Mouse (Mus musculus) urinary bladder, postnatal 14 days (tissue): ENCODE measurements around the gene Ubl3.

Source experiments
- DNase-seq: peaks from one replicate; pipeline ENCODE4 v3.0.0; 2021; ENCODE audit warnings: low spot score

Gene Ubl3

GRCm38 (mm10) chr5:148468626-148469441, 83.8 kb downstream of the Ubl3 start:
- DNase-seq, result no peak

GRCm38 (mm10) chr5:148466933-148467607, 85.5 kb downstream of the Ubl3 start:
- DNase-seq, result peak; percentile 58

DNA sequence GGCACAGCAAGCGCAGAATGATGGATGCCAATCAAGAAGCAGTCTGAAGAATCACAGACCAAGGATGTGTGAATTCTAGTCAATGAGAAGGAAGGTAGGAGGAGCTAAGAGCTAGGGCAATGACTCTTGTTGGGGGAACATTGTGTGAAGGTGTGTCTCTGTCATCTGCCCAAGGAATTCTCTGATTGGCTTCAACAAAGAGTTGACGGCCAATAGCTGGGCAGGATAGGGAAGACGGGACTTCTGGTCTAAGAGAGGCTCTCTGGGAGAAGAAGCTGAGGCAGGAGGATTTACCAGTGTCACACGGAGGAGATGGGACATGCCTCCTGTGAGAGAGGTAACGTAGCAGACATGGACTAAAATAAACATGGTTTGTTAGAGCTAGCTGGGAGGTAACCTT, 86.5 kb downstream of the Ubl3 start:
- no peak for DNase-seq

DNA sequence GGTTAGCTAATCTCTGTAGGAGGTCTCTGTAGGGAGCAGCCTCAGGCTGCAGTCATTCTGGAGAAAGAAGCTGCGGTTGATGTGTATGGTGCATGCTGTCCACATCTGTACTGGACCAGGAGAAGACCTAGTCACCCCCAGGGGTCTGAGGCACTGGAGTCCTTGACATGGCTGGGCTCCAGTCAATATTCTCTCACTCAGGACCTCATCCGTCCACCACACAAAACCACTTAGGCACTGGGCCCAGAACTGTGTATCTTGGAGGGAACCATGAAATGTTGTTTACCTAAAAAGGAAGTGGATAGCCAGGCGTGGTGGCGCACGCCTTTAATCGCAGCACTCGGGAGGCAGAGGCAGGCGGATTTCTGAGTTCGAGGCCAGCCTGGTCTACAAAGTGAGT, 87.5 kb downstream of the Ubl3 start:
- no peak for DNase-seq

DNA sequence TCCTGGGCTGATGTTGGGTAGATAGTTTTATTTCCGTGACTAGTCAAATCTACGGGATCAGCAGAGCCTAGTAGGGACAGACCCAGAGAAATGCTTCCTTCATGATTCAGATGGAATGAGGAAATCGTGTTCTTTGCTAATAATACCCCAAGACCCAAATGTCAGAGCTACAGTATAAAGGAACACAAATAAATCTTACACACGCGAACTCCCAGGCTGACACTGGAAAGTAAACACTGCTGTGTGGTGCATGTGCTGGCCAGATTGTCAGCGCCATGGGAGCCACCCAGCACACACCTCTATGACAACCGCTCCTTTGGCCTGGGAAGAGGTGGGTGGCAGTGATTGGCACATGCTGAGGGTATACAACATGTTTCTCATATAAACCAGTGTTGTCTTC, 88.1 kb downstream of the Ubl3 start:
- peak; percentile 26 for DNase-seq

DNA sequence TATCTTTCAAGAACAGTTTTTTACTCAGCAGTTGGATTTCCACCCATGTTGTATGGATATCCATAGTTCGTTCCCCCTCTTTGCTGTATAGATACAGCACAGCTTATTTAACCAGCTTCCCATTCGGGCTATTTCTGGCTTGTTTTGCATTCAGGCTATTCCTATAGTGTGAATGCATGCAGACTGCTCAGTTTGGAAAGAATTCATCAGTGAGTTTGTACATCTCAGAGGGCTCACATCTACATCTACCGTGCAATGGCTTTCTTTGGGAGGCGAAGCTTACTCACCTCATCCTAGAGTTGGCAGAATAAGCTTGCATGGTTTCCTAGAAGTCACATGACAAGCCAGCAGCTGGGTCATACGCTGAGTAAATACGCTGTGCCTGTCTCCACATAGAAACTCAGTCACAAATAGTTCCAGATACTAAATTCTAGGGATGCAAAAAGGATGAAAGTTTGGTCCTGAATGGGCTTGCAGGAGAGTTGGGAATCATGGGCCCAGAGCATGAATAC, 88.8 kb downstream of the Ubl3 start:
- no peak for DNase-seq
